Mouse (Mus musculus) stomach, postnatal 0 days (tissue): ENCODE results near the gene Gm12166. TPM values are rescaled to one million over a fixed set of nuclear protein-coding genes. Genes with fewer than 3 reads are reported as not detected.
"Not testable (repeated sequence)": the region's sequence is repeated elsewhere in the genome, so short reads cannot be mapped to it uniquely, and the experiment has no call there.

ENCODE experiments used
- ATAC-seq: fragments of 200-750 bp; cut with Nextera tagmentation; 2 replicates; pipeline ENCODE4 v1.8.0; 2017; ENCODE audit not compliant: low FRiP score, low TSS enrichment
- DNase-seq: peaks from one replicate; pipeline ENCODE4 v3.0.0-alpha.2; 2016; ENCODE audit warnings: low spot score
- H3K27ac ChIP-seq: fragments of 300-500 bp; sonication (generic); replicated peaks from 2 replicates; pipeline ENCODE4 v1.5.1; 2014; ENCODE audit warnings: mild to moderate bottlenecking, control low read depth
- H3K27me3 ChIP-seq: fragments of 300-500 bp; sonication (generic); 2 replicates; pipeline ENCODE4 v1.6.1; 2014; ENCODE audit warnings: low read length; ENCODE audit not compliant: control insufficient read depth, insufficient read depth
- H3K36me3 ChIP-seq: fragments of 300-500 bp; sonication (generic); 2 replicates; pipeline ENCODE4 v1.6.1; 2014; ENCODE audit warnings: low read length, mixed read lengths; ENCODE audit not compliant: control insufficient read depth, insufficient read depth
- H3K4me1 ChIP-seq: fragments of 300-500 bp; sonication (generic); replicated peaks from 2 replicates; pipeline ENCODE4 v1.6.1; 2014; ENCODE audit warnings: antibody characterized with exemption; ENCODE audit not compliant: control insufficient read depth, insufficient read depth
- H3K4me2 ChIP-seq: fragments of 300-500 bp; sonication (generic); replicated peaks from 2 replicates; pipeline ENCODE4 v1.6.1; 2014; ENCODE audit warnings: low read depth, mild to moderate bottlenecking, control low read depth, moderate library complexity
- H3K4me3 ChIP-seq: fragments of 300-500 bp; sonication (generic); 2 replicates; pipeline ENCODE4 v1.5.1; 2014; ENCODE audit warnings: low read depth, low read length, control low read depth
- H3K9ac ChIP-seq: fragments of 300-500 bp; sonication (generic); 2 replicates; pipeline ENCODE4 v1.6.1; 2014; ENCODE audit warnings: mild to moderate bottlenecking, low read length, control low read depth, mixed read lengths
- H3K9me3 ChIP-seq: fragments of 300-500 bp; sonication (generic); 2 replicates; pipeline ENCODE4 v1.6.1; 2016; ENCODE audit warnings: low read length; ENCODE audit not compliant: control insufficient read depth
- CTCF ChIP-seq: IDR thresholded peaks from 2 replicates; pipeline ENCODE4 v1.5.1; 2016; ENCODE audit warnings: antibody characterized with exemption, low read depth, mild to moderate bottlenecking, moderate library complexity
- EP300 ChIP-seq: optimal IDR thresholded peaks from 2 replicates; pipeline ENCODE3; 2016; ENCODE audit warnings: antibody characterized with exemption
- WGBS: fragments of 180-500 bp; shearing (Covaris S2); extraction: QIAGEN DNeasy Blood & Tissue Kit; methylation state at CpG from one replicate; pipeline ENCODE4 v1.1.7; 2014; 5-methylcytosine and 5-hydroxymethylcytosine counted together
- polyA plus RNA-seq: library from polyadenylated mRNA; unstranded; fragments of >200 nt; fragmentation: Nextera tagmentation; extraction: Ambion mirVana; gene quantifications from 2 replicates; pipeline ENCODE4 v1.2.1, GENCODE M21; 2015

The Gm12166 gene
- polyA plus RNA-seq, 1 experiment from 2014 or later, result 7.0 TPM

DNA sequence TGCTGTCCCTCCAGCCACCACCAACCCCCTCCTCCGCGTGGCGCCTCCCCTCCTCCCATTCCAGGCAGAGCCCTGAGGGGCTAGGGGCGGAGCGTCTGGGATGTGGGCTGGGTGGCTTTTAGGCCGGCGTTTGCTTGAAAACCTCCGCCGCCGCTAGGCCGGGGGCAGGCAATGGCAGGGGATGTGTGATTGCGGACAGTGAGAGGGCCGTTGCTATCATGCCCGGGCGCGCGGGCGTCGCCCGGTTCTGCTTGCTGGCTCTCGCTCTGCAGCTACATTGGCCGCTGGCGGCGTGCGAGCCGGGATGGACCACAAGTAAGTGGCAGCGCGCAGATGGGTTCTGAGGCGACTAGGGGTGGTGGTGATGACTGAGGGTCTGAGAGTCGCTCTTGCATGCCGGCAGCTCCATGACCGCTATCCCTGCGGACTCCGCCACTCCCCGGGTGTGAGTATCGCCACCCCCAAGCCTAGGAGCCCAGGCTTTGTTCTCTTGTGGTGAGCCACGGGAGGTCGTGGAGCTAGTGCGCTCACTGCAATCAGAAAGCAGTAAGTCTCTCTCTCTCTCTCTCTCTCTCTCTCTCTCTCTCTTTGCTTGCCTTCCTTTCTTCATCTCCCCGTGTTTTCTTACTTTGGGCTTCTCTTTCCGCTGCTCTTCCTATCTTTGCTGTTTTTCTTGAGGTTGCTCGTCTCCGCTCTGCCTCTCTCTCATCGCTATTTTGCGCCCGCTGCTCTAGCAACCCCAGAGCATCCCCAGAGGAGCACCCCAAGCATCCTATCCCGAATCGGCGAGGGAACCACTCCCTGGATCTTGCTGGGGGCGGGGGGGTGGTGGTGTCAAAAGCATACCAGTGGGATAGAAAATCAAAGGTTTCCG, 4.0 kb upstream of the Gm12166 start, which contains the start of gene Adam19:
TSS of gene Adam19 (plus strand) at position 97 of the 874 bp plus-strand sequence.
- Histone ChIP-seq H3K4me1 (no peaks in the 10 kb centered on the region), H3K27me3 (no peaks in the 10 kb centered on the region), H3K9me3 (no peaks in the 10 kb centered on the region), H3K4me2 (peak within 1 kb of the TSS; percentile 60), H3K4me3 (peak within 1 kb of the TSS; percentile 62), H3K27ac (peak within 1 kb of the TSS; percentile 94), H3K36me3 (no peaks in the 10 kb centered on the region), H3K9ac (peak within 1 kb of the TSS; percentile 85)
- peak; percentile 61 for DNase-seq
- WGBS, result under 1% methylated on average over 50 of the region's 51 CpGs
- TF ChIP-seq EP300 (no peak), CTCF (peak; percentile 32; the same call in 1 of the 2 replicates)
- ATAC-seq, result peak; percentile 67; the same call in 1 of the 2 replicates

DNA sequence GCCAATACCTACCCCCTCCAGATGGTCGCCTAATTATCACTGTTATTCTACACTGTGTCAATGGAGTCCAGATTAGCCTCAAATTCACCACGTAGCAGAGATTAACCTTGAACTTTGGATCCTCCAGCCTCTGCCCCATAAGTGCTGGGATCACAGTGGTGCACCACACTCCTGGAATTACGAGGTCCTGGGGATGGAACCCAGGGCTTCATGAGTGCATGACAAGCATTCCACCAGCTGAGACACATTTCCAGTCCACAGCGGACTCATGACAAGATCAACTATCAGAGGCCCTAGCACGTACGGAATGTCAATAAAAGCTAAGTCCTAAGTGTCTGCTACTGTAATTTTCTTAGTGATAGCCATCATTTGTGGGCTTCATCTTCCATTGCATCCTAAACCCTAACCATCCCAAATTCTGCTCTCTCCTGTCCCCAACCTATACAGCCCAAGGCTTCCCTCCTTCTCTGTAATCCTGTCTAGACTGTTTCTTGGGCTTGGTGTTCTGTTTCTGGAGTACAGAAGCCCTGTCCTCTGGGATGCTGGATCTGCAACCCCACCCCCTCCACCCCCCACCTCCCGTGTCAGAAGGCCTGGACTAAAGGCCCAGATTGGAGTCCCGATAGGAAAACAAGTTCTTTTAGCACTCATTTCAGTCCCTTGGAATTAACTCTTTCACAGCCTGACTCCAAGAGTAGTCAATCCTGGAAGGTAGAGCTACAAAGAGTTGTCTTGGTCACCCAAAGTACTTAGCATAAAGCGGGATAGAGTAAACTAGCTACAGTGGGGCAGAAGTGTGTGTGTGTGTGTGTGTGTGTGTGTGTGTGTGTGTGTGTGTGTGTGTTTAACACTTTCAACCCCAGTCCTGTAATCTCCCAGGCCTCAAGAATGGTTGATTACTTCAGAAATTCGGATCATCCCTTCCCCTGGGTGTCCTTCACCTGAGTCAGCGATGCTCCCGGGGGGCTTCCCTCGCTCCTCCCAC, 3.1 kb upstream of the Gm12166 start:
- ATAC-seq, result peak; percentile 19; the same call in 1 of the 2 replicates
- H3K4me1 ChIP-seq, result no peaks in the 10 kb centered on the region
- 24% methylated on average over 12 of the region's 13 CpGs for WGBS

DNA sequence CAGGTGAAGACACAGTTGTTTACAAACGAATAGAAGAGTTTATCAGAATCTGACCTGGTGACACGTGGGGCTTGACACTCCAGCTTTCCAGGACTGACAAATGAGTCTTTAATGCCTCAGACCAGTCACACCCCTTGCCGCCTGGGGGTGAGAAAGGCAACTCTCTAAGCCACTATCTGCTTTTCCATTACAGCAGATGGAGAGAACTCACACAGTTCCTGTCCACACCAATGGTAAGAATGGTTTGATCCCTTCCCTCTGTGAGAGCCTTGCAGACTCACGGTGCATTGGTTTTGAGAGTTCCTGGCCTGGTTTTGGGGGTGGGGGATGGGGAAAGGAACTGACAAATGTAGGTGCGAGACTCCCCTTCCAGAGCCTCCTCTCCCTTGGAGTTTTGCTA, 2.2 kb upstream of the Gm12166 start:
- Histone ChIP-seq H3K9me3 (no peaks in the 10 kb centered on the region), H3K36me3 (no peaks in the 10 kb centered on the region), H3K27ac (no peak overlapping the region), H3K4me2 (no peak overlapping the region), H3K9ac (no peak overlapping the region), H3K4me1 (no peaks in the 10 kb centered on the region), H3K4me3 (no peak overlapping the region), H3K27me3 (no peaks in the 10 kb centered on the region)
- DNase-seq (no peak), ATAC-seq (no peak)
- TF ChIP-seq EP300 (no peak), CTCF (no peak)
- WGBS, result 46% methylated on average over 5 of the region's 5 CpGs

More for the DNA sequence above, 3.1 kb upstream of the Gm12166 start:
- Histone ChIP-seq H3K27me3 (no peaks in the 10 kb centered on the region), H3K9me3 (no peaks in the 10 kb centered on the region), H3K4me3 (peak overlapping the region; percentile 62), H3K9ac (peak overlapping the region; percentile 85), H3K36me3 (no peaks in the 10 kb centered on the region), H3K4me2 (peak overlapping the region; percentile 60), H3K27ac (peak overlapping the region; percentile 94)
- TF ChIP-seq CTCF, result no peak
- no peak for TF ChIP-seq EP300
- DNase-seq, result no peak

DNA sequence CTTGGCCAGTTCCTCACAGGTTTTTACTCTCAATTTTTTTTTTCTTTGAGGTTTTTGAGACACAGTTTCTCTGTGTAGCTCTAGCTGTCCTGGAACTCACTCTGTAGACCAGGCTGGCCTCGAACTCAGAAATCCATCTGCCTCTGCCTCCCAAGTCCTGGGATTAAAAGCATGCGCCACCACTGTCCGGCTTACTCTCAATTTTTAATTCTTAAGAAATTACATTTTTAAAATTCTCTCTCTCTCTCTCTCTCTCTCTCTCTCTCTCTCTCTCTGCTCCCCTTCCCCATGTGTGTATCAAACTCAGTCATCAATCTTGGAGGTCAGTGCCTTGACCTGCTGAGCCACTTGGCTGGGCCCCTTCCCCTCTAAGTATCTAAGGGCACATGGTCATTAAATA, 1.3 kb upstream of the Gm12166 start:
- 88% methylated on average over 3 of the region's 3 CpGs for WGBS
- H3K4me3 ChIP-seq, H3K27ac ChIP-seq: not testable (repeated sequence)

DNA sequence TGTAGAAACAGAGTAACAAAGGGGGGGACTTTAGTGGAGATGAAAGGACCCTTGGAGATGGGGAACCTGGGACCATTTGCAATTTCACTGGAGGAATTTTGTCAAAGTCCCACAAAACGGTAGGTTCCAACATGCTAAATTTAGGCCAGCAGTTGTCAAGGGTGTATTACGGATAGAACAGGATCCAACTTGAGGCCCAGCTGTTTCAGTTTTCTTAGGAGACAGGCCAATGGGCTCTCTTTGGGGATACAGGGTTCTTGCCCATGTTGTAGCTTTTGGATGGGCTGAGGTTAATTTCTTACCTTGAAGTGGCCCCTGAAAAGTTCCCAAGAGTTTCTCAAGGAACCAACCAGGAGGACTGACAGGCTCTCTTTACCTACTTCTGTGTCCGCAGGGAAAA, 4.9 kb downstream of the Gm12166 start:
- DNase-seq (no peak), ATAC-seq (no peak)
- Histone ChIP-seq H3K27ac (no peak overlapping the region), H3K4me2 (no peak overlapping the region), H3K4me3 (no peak overlapping the region), H3K36me3 (no peaks in the 10 kb centered on the region), H3K9ac (no peak overlapping the region), H3K9me3 (no peaks in the 10 kb centered on the region), H3K4me1 (no peaks in the 10 kb centered on the region), H3K27me3 (no peaks in the 10 kb centered on the region)
- TF ChIP-seq EP300 (no peak), CTCF (no peak)
- 82% methylated on average over 3 of the region's 3 CpGs for WGBS

More for the DNA sequence above, 1.3 kb upstream of the Gm12166 start:
- not testable (repeated sequence) for H3K4me1 ChIP-seq, ATAC-seq, H3K36me3 ChIP-seq, DNase-seq, H3K4me2 ChIP-seq, H3K9me3 ChIP-seq, H3K27me3 ChIP-seq, H3K9ac ChIP-seq
